Mouse (Mus musculus) lung, embryonic 16.5 days (tissue): ENCODE data around the gene Cpxm1. TPM values are rescaled to one million over a fixed set of nuclear protein-coding genes. Genes with fewer than 3 reads are reported as not detected.

ENCODE experiments used
- ATAC-seq: fragments of 200-750 bp; cut with Nextera tagmentation; 2 replicates; pipeline ENCODE4 v1.8.0; 2017; ENCODE audit warnings: low read depth, mild to moderate bottlenecking, moderate library complexity
- H3K27ac ChIP-seq: fragments of 300-500 bp; sonication (generic); 2 replicates; pipeline ENCODE4 v1.5.1; 2014; ENCODE audit warnings: mild to moderate bottlenecking, control low read depth, low read length
- H3K27me3 ChIP-seq: fragments of 300-500 bp; sonication (generic); 2 replicates; pipeline ENCODE4 v1.6.1; 2014; ENCODE audit warnings: low read depth, low read length, mixed read lengths; ENCODE audit not compliant: control insufficient read depth, insufficient read depth
- H3K36me3 ChIP-seq: fragments of 300-500 bp; sonication (generic); 2 replicates; pipeline ENCODE4 v1.6.1; 2014; ENCODE audit warnings: low read length; ENCODE audit not compliant: control insufficient read depth, insufficient read depth
- H3K4me1 ChIP-seq: fragments of 300-500 bp; sonication (generic); replicated peaks from 2 replicates; pipeline ENCODE4 v1.6.1; 2014; ENCODE audit warnings: low read length, mixed read lengths; ENCODE audit not compliant: control insufficient read depth, insufficient read depth
- H3K4me2 ChIP-seq: fragments of 300-500 bp; sonication (generic); 2 replicates; pipeline ENCODE4 v1.6.1; 2014; ENCODE audit warnings: low read depth, low read length, control low read depth
- H3K4me3 ChIP-seq: fragments of 300-500 bp; sonication (generic); 2 replicates; pipeline ENCODE4 v1.5.1; 2014; ENCODE audit warnings: mild to moderate bottlenecking, low read length, control low read depth
- H3K9ac ChIP-seq: fragments of 300-500 bp; sonication (generic); 2 replicates; pipeline ENCODE4 v1.6.1; 2014; ENCODE audit warnings: low read length, control low read depth
- H3K9me3 ChIP-seq: fragments of 300-500 bp; sonication (generic); 2 replicates; pipeline ENCODE4 v1.6.1; 2016; ENCODE audit warnings: low read length; ENCODE audit not compliant: control insufficient read depth
- WGBS: fragments of 180-500 bp; shearing (Covaris S2); extraction: QIAGEN DNeasy Blood & Tissue Kit; methylation state at CpG from one replicate; pipeline ENCODE4 v1.1.7; 2014; 5-methylcytosine and 5-hydroxymethylcytosine counted together
- polyA plus RNA-seq: library from polyadenylated mRNA; unstranded; fragments of >200 nt; fragmentation: Nextera tagmentation; extraction: Ambion mirVana; gene quantifications from 2 replicates; pipeline ENCODE4 v1.2.1, GENCODE M21; 2015

Gene Cpxm1
- polyA plus RNA-seq, 1 experiment from 2014 or later, result 65.8 TPM

DNA sequence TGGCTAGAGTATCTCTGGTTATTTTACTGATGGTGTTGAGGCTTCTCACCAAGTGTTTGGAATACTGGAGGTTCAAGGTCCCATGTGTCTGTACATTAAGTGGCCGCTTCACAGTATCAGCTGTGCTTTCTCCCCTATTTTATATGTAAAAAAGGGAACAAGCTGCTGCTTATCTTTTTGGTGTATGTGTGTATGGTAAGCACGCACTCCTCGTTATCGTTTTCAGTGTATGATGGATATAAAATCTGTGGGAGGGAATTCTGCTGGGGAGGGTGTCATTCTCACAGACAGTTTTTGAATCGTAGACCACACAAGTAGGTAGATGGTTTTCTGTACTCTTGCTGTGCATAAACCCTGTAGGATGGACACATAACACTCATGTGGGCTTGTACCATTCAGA, 39.8 kb downstream of the Cpxm1 start:
- ATAC-seq, result no peak
- Histone ChIP-seq H3K27me3 (peaks cover 30% of the 10 kb centered on the region), H3K4me3 (no peak overlapping the region), H3K4me2 (no peak overlapping the region), H3K27ac (no peak overlapping the region), H3K9me3 (no peaks in the 10 kb centered on the region), H3K36me3 (no peaks in the 10 kb centered on the region), H3K4me1 (no peaks in the 10 kb centered on the region), H3K9ac (no peak overlapping the region)
- WGBS, result 90% methylated on average over 5 of the region's 5 CpGs

DNA sequence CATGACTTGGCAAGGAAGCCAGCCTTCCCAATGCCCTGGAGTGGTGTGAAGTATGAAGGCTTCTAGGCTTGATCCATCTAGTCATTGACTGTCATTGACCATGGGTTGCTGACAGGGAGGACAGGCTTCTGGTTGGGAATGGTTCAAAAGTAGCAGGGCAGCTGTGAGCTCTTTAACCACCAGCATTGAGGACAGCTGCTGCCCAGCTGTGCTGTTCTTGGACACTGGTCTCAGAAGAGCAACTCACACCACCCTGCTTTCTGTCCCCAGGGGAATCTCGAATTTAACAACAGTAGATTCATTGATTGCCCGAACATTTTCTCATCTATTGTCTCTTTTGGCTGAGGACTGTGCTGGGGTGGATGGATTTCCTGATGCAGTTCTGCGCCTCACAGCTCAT, 43.5 kb downstream of the Cpxm1 start:
- Histone ChIP-seq H3K9me3 (no peaks in the 10 kb centered on the region), H3K36me3 (no peaks in the 10 kb centered on the region), H3K4me3 (no peak overlapping the region), H3K4me2 (no peak overlapping the region), H3K9ac (no peak overlapping the region), H3K27ac (no peak overlapping the region), H3K27me3 (peaks cover 2% of the 10 kb centered on the region; the same call in 1 of the 2 replicates), H3K4me1 (no peaks in the 10 kb centered on the region)
- 52% methylated on average over 3 of the region's 3 CpGs for WGBS
- no peak for ATAC-seq

DNA sequence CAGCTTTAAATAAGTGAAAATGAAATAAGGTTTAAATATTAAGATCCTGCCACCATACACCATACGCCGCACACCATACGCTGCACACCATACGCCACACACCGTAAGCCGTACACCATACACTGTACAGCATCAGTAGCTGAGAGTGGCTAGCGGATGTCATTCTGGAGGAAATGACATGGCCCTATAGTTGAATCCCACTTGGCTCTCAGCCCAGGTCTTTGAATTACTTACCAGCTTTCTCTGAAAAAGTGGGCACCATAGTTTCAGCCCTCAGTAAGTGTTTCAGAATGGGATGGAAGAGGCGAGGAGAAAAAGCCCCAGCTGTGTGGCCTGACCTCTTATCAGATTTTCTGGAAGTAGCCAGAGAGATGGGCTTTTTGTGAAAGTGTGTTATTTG, 44.0 kb downstream of the Cpxm1 start:
- ATAC-seq, result no peak
- Histone ChIP-seq H3K27me3 (no peaks in the 10 kb centered on the region), H3K27ac (no peak overlapping the region), H3K9ac (no peak overlapping the region), H3K4me2 (no peak overlapping the region), H3K36me3 (no peaks in the 10 kb centered on the region), H3K9me3 (no peaks in the 10 kb centered on the region), H3K4me3 (no peak overlapping the region), H3K4me1 (no peaks in the 10 kb centered on the region)
- WGBS, result 86% methylated on average over 8 of the region's 8 CpGs

GRCm38 (mm10) chr2:130351758-130352339, 45.5 kb downstream of the Cpxm1 start:
- Histone ChIP-seq H3K9ac (no peak overlapping the region), H3K27me3 (no peaks in the 10 kb centered on the region), H3K4me3 (no peak overlapping the region), H3K27ac (no peak overlapping the region), H3K4me1 (no peaks in the 10 kb centered on the region), H3K4me2 (no peak overlapping the region), H3K9me3 (no peaks in the 10 kb centered on the region), H3K36me3 (no peaks in the 10 kb centered on the region)
- WGBS, result 49% methylated on average over 5 of the region's 5 CpGs
- no peak for ATAC-seq

DNA sequence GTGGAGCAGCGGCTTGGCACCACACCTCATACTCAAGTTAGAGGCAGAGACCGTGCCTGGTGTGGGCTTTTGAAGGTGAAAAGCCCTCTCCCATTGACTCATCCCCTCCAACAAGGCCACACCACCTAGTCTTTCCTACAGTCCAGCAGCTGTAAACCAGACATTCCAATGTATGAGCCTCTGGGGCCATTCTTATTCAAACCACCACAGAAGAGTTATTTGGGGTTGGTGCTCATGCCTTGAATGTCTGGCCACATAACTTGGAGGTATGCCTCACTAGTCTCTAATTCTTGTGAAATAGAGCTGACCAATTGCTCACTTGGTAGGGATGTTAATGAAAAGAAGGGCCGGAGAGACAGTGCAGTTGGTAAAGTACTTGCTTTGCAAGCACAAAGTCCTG, 47.0 kb downstream of the Cpxm1 start:
- H3K9ac ChIP-seq, result no peak overlapping the region
- no peaks in the 10 kb centered on the region for H3K9me3 ChIP-seq
- no peak overlapping the region for H3K4me3 ChIP-seq
- no peaks in the 10 kb centered on the region for H3K27me3 ChIP-seq
- H3K4me2 ChIP-seq, result no peak overlapping the region
- no peak for ATAC-seq
- 86% methylated on average over 3 of the region's 3 CpGs for WGBS
- H3K27ac ChIP-seq, result no peak overlapping the region
- no peaks in the 10 kb centered on the region for H3K36me3 ChIP-seq
- no peaks in the 10 kb centered on the region for H3K4me1 ChIP-seq

DNA sequence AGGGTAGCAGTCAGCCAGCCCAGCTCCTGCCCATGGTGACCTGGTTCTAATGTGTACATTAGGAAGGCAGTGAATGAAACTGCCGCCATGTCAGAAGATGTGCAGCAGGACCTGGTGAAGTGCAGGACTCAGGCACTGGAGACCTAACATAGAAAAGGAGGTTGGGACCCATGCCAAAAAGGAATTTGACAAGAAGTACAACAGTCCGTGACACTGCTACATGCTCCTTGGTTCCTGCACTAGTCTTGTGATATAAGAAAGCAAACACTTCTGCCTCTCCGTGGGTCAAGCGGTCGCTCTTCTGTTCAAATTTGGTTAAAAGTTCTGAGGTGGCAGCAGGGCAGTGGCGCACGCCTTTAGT, 56.2 kb downstream of the Cpxm1 start:
- no peak overlapping the region for H3K4me2 ChIP-seq
- H3K4me1 ChIP-seq, result no peaks in the 10 kb centered on the region
- no peak overlapping the region for H3K4me3 ChIP-seq
- no peaks in the 10 kb centered on the region for H3K27me3 ChIP-seq
- H3K9me3 ChIP-seq, result no peaks in the 10 kb centered on the region
- no peaks in the 10 kb centered on the region for H3K36me3 ChIP-seq
- no peak overlapping the region for H3K9ac ChIP-seq
- H3K27ac ChIP-seq, result no peak overlapping the region
- no peak for ATAC-seq
- WGBS, result 57% methylated on average over 7 of the region's 7 CpGs

Other genes with a start within 250 kb of the Cpxm1 start
- 609 TPM in 2 replicates for gene Snrpb, start 218.2 kb downstream of the Cpxm1 start, polyA plus RNA-seq
- gene Tmc2, start 202.4 kb downstream of the Cpxm1 start, polyA plus RNA-seq, result not detected in 2 replicates
- gene Nop56, start 123.1 kb downstream of the Cpxm1 start, polyA plus RNA-seq, result 216 and 233 TPM in 2 replicates
- 152 and 161 TPM in 2 replicates for gene Idh3b, start 113.0 kb downstream of the Cpxm1 start, polyA plus RNA-seq
- 0.96 and 0.97 TPM in 2 replicates for gene Ebf4, start 102.4 kb downstream of the Cpxm1 start, polyA plus RNA-seq
- not detected in 2 replicates for gene Gm28372, start 7.7 kb upstream of the Cpxm1 start, polyA plus RNA-seq
- 0.31 TPM in 1 of 2 replicates, not detected in the other for gene 1700020A23Rik, start 7.7 kb upstream of the Cpxm1 start, polyA plus RNA-seq
- not detected in 2 replicates for gene Tmem239, start 8.9 kb upstream of the Cpxm1 start, polyA plus RNA-seq
- gene Vps16, start 26.8 kb upstream of the Cpxm1 start, polyA plus RNA-seq, result 84.3 and 84.5 TPM in 2 replicates
- 14.4 TPM in 2 replicates for gene Pced1a, start 27.1 kb upstream of the Cpxm1 start, polyA plus RNA-seq
- 68.0 and 68.3 TPM in 2 replicates for gene Ptpra, start 52.7 kb upstream of the Cpxm1 start, polyA plus RNA-seq
- gene Mrps26, start 166.2 kb upstream of the Cpxm1 start, polyA plus RNA-seq, result 71.8 and 78.7 TPM in 2 replicates
- gene Oxt, start 178.6 kb upstream of the Cpxm1 start, polyA plus RNA-seq, result not detected in 2 replicates
- gene Avp, start 185.0 kb upstream of the Cpxm1 start, polyA plus RNA-seq, result not detected in 2 replicates
- gene Fastkd5, start 232.5 kb upstream of the Cpxm1 start, polyA plus RNA-seq, result 15.4 and 16.6 TPM in 2 replicates
- 9.0 and 10.8 TPM in 2 replicates for gene Ubox5, start 232.5 kb upstream of the Cpxm1 start, polyA plus RNA-seq
- gene Lzts3, start 245.2 kb upstream of the Cpxm1 start, polyA plus RNA-seq, result 2.6 and 3.1 TPM in 2 replicates